Mouse (Mus musculus) thymus, postnatal 0 days (tissue): Measurements from ENCODE around the gene Pde6c. TPM values are rescaled to one million over a fixed set of nuclear protein-coding genes. Genes with fewer than 3 reads are reported as not detected.

Experiments used
- DNase-seq: peaks from one replicate; pipeline ENCODE4 v3.0.0-alpha.2; 2015; ENCODE audit warnings: low spot score
- polyA plus RNA-seq: library from polyadenylated mRNA; unstranded; fragments of >200 nt; fragmentation: Nextera tagmentation; extraction: Ambion mirVana; gene quantifications from 2 replicates; pipeline ENCODE4 v1.2.1, GENCODE M21; 2015

The Pde6c gene
- polyA plus RNA-seq, 1 experiment from 2014 or later: not detected

DNA sequence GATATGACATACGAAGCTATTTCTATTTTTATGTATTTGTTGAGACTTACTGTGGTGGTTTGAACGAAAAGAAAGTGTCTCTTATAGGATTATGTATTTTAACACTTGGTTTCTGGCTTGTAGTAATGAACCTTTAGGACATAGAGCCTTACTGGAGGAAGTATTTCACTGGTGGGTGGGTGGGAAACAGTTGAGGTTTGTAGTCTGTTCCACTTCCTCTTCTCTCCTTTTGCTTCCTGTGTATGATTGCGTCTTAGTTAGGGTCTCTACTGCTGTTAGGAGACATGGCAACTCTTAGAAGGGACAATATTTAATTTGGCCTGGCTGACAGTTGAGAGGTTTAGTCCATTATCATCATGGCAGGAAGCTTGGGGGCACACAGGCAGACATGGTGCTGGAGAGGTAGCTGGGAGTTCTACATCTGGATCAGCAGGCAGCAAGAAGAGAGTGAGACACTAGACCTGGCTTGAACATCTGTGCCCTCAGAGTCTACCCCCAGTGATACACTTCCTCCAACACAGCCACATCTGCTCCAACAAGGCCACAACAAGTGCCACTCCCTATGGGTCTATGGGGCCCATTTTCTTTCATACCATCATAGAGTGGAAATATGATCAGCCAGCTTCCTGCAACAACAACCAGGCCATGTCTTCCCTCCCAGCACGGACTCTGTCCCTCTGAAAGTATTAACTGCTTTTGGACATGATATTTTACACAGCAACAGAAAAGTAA, 11.1 kb downstream of the Pde6c start:
- peak; percentile 3 for DNase-seq

GRCm38 (mm10) chr19:38156243-38156642, 23.7 kb downstream of the Pde6c start:
- no peak for DNase-seq

GRCm38 (mm10) chr19:38161648-38162354, 29.2 kb downstream of the Pde6c start:
- DNase-seq: no peak

GRCm38 (mm10) chr19:38164633-38165032, 32.1 kb downstream of the Pde6c start:
- DNase-seq: no peak

- DNase-seq: no peak
These were observed 47.1 kb downstream of the Pde6c start for GRCm38 (mm10) chr19:38179675-38180074.

GRCm38 (mm10) chr19:38186631-38187344, 54.2 kb downstream of the Pde6c start:
- DNase-seq: no peak

GRCm38 (mm10) chr19:38187345-38187680, 54.7 kb downstream of the Pde6c start:
- DNase-seq: no peak

DNA sequence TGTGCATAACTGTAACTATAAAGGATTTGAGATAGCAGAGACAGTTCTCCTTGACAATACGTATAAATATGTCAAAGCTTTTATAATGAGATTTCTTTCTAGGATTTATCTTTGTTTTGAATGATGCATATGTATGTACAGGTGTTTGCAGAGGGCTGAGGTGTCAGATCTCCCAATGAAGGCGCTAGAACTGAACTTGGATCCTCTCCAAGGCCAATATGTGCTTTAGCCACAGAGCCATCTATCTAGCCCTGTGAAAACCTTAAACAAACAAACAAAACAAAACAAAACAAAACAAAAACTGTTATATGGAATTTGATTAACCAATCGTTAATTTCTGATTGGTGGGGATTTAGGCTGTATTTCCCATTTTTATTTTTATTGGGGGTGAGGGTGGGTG, 58.0 kb downstream of the Pde6c start:
- no peak for DNase-seq

GRCm38 (mm10) chr19:38191446-38191845, 58.9 kb downstream of the Pde6c start:
- no peak for DNase-seq

GRCm38 (mm10) chr19:38195245-38195644, 62.7 kb downstream of the Pde6c start:
- no peak for DNase-seq

GRCm38 (mm10) chr19:38198731-38199130, 66.2 kb downstream of the Pde6c start:
- no peak for DNase-seq

GRCm38 (mm10) chr19:38206669-38207068, 74.1 kb downstream of the Pde6c start:
- DNase-seq: no peak

DNA sequence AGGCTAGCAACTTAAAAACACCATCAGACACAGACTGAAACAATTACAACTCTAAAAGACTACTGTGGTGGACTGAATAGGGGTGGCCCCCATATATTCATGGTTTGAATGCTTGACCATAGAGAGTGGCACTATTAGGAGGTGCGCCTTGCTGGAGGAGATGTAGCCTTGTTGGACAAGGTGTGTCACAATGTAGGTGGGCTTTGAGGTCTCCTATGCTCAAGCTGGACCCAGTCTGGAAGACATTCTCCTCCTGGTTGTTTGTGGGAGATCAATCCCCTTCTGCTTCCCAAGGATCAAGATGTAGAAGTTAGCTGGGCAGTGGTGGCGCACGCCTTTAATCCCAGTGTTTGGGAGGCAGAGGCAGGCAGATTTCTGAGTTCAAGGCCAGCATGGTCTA, 85.1 kb downstream of the Pde6c start:
- DNase-seq: no peak

GRCm38 (mm10) chr19:38223356-38223904, 90.8 kb downstream of the Pde6c start:
- no peak for DNase-seq

DNA sequence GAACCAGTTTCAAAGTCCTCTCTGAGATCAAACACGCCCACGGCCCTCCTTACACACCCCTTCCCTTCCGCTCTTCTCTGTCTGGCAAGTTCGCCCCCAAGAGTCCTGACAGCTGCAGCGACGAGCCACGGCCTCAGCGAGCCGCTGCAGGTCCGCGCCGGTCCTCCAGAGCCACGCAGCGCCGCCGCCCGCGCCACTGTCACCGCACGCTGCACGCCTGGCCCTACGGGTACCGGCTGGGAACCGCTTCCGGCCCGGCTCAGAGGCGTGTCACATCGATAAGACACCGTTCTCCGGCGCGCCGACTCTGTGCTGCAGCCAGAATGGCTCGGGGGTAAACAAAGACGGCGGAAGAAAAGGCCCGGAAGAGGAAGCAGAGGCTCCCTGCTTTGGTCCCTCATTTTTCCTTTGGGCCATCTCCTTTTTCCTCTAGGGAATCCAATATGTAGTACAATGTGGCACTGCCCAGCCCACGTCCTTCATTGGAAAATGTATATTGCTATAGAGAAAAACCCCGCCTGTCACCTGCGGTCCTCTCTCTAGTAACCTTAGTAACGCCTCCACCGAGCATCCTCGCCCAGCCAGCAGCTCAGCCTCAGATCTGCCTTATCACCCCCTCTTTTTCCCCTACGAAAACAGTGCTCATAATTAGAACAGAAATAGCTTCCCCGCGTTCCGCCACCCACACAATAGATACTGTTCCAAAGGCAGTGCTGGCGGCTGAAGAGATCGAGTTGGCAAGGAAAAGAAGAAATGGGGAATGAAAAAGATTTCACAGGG, 91.5 kb downstream of the Pde6c start, which contains the start of gene Fra10ac1:
Gene Fra10ac1 (minus strand): TSS at position 252 of the 780 bp plus-strand sequence.
- DNase-seq: peak; percentile 88

- DNase-seq: no peak
These were observed 92.1 kb downstream of the Pde6c start for GRCm38 (mm10) chr19:38224685-38225060.

DNA sequence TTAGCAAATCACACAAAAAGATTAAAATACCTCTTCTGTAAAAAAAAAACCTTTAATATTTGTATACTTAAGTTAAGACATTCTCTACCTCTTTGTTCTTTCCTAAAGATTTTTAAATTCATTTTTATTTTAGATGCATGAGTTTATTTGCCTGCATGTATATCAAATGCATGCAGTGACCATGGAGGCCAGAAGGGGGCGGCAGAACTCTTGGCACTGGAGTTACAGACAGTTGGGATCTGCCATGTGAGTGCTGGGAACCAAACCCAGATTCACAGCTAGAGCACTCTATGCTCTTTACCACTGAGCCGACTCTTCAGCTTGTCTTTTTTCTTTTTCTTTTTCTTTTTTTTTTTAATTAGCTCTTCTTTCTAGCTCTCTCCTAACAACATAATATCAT, 96.1 kb downstream of the Pde6c start:
- DNase-seq: no peak

DNA sequence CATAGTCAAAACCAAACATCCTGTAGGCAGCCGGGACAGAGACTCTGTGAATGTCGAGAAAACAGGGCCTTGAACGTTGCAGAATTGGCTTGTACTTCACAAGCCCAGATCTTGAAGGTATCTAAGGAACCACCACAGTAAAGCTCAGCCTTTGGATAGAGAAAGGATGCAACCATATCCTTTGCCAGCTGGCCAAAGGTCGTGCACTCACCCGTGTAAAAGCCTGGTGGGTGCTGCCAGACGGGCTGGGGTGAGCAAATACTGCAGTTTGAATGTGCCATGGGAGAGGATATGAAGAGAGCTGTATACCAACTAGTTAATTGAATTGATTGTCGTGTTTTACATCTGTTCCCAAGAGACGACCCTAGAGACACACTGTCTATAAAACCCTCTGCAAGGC, 99.5 kb downstream of the Pde6c start:
- no peak for DNase-seq

- DNase-seq: no peak
These were observed 99.9 kb downstream of the Pde6c start for GRCm38 (mm10) chr19:38232516-38232915.
